ENCODE assay signal across 23 mouse cellular contexts in genomic region chr9:41983286-41983685, GRCm38 (mm10).
DNase-seq lines count a peak whose midpoint lies in the region; ATAC-seq and TF ChIP-seq lines count a peak whose summit lies in the region.
"Had no signal": no experiment of that assay in that cellular context is flagged by ENCODE, and none has a peak within 500 bp of the region (broad histone marks: within the 10 kb centered on the region; RNA-seq: fewer than 3 reads in every experiment).

No protein-coding gene starts in this region.

- no peak overlapping the region for H3K4me3 ChIP-seq in kidney, embryonic 15.5 days (replicated peaks)
- no peak overlapping the region for H3K4me3 ChIP-seq in cerebellum, adult 2 months (replicated peaks; ENCODE audit: insufficient read depth, low read depth, low read length)
- H3K4me3 ChIP-seq: embryonic facial prominence, embryonic 12.5 days; embryonic facial prominence, embryonic 15.5 days; heart, adult 2 months; heart, embryonic 10.5 days; heart, embryonic 13.5 days; hindbrain, embryonic 12.5 days; hindbrain, embryonic 15.5 days had no signal

- TF ChIP-seq CTCF in cerebellum, adult 2 months (IDR thresholded peaks at IDR 0.05; ENCODE audit: borderline replicate concordance, insufficient read depth, low read depth, low read length), result no peak

- 0 out of 2 replicates have a peak, but pooled peaks cover 7% of the 10 kb centered on the region for H3K36me3 ChIP-seq in kidney, embryonic 15.5 days
- H3K36me3 ChIP-seq: heart, embryonic 13.5 days had no signal

- DNase-seq in kidney, adult 18-20 months, result peak; percentile 31
- peak; percentile 47 to 55 for DNase-seq in kidney, adult 8-10 months
- DNase-seq in kidney, adult 9 months, result peak; percentile 65
- peak; percentile 48 to 60 for DNase-seq in kidney, postnatal 25 days
- DNase-seq in cerebellum, adult 2 months, result no peak
- no peak for DNase-seq in c-Kit-positive CD71-positive TER-119-positive erythroid progenitor cells, embryonic 14.5 days (ENCODE audit: low spot score)
- DNase-seq: adrenal gland, adult 8-10 months; adrenal gland, postnatal 25 days; cerebellum, adult 18-20 months; cerebellum, adult 9-11 months; cerebellum, postnatal 25 days; forebrain, postnatal 0 days; gastrocnemius, postnatal 36 days; heart, adult 2 months had no signal

- no peak overlapping the region for H3K9ac ChIP-seq in kidney, embryonic 15.5 days
- H3K9ac ChIP-seq: embryonic facial prominence, embryonic 12.5 days; embryonic facial prominence, embryonic 15.5 days; forebrain, postnatal 0 days; heart, embryonic 13.5 days; hindbrain, embryonic 12.5 days; hindbrain, embryonic 15.5 days had no signal

- 87% methylated on average over 3 of the region's 3 CpGs for WGBS in kidney, embryonic 15.5 days
- WGBS in cerebellum, adult 2 months, result 98% methylated on average over 3 of the region's 3 CpGs

- H3K27ac ChIP-seq in kidney, embryonic 15.5 days, result no peak overlapping the region
- H3K27ac ChIP-seq in cerebellum, adult 2 months (ENCODE audit: insufficient read depth, low read length), result no peak overlapping the region
- H3K27ac ChIP-seq: embryonic facial prominence, embryonic 12.5 days; embryonic facial prominence, embryonic 15.5 days; heart, adult 2 months; heart, embryonic 13.5 days; hindbrain, embryonic 12.5 days; hindbrain, embryonic 15.5 days had no signal

- no peak for TF ChIP-seq POLR2A in cerebellum, adult 2 months (IDR thresholded peaks at IDR 0.05; ENCODE audit: borderline replicate concordance, insufficient read depth, low read length)

- H3K4me1 ChIP-seq in kidney, embryonic 15.5 days, result peaks cover 3% of the 10 kb centered on the region; the same call in 1 of the 2 replicates
- H3K4me1 ChIP-seq in cerebellum, adult 2 months (ENCODE audit: control insufficient read depth, insufficient read depth, low read length), result peaks cover 12% of the 10 kb centered on the region

- no peak overlapping the region for H3K4me2 ChIP-seq in kidney, embryonic 15.5 days
- H3K4me2 ChIP-seq: embryonic facial prominence, embryonic 12.5 days; embryonic facial prominence, embryonic 15.5 days; heart, embryonic 13.5 days; hindbrain, embryonic 12.5 days; hindbrain, embryonic 15.5 days had no signal

- H3K27me3 ChIP-seq in kidney, embryonic 15.5 days, result no peaks in the 10 kb centered on the region
- no peaks in the 10 kb centered on the region for H3K27me3 ChIP-seq in cerebellum, adult 2 months (ENCODE audit: control insufficient read depth, insufficient read depth, low read length)
- H3K27me3 ChIP-seq: embryonic facial prominence, embryonic 12.5 days; embryonic facial prominence, embryonic 15.5 days; heart, embryonic 13.5 days; hindbrain, embryonic 12.5 days; hindbrain, embryonic 15.5 days had no signal

- ATAC-seq in kidney, embryonic 15.5 days (replicated peaks; ENCODE audit: low FRiP score), result no peak
- ATAC-seq: CD4-positive, CD25-positive, alpha-beta regulatory T cell, adult 4 months; forebrain, embryonic 14.5 days; forebrain, postnatal 0 days had no signal

- no peaks in the 10 kb centered on the region for H3K9me3 ChIP-seq in kidney, embryonic 15.5 days (replicated peaks)
- H3K9me3 ChIP-seq: embryonic facial prominence, embryonic 12.5 days; embryonic facial prominence, embryonic 15.5 days; heart, embryonic 10.5 days; heart, embryonic 13.5 days; hindbrain, embryonic 12.5 days; hindbrain, embryonic 15.5 days had no signal

Comparison
In these comparisons a context has a peak if more than half of its experiments do, and no peak if none do; other contexts are left out.
1. DNase-seq: peak in kidney, adult 18-20 months (single experiment), kidney, adult 8-10 months (2 of 2), kidney, adult 9 months (single experiment) and kidney, postnatal 25 days (2 of 2); none in cerebellum, adult 2 months (0 of 2) and c-Kit-positive CD71-positive TER-119-positive erythroid progenitor cells, embryonic 14.5 days (single experiment).